ENCODE assay signal across 8 mouse cellular contexts in genomic region chr3:57736419-57737095, GRCm38 (mm10). TPM values are rescaled to one million over a fixed set of nuclear protein-coding genes. Genes with fewer than 3 reads are reported as not detected.
A peak's percentile ranks its signal among the peaks of the same experiment; 100 is the strongest.
DNase-seq lines count a peak whose midpoint lies in the region; ATAC-seq and TF ChIP-seq lines count a peak whose summit lies in the region.

No protein-coding gene starts in this region.

- H3K4me1 ChIP-seq in thymus, adult 2 months (replicated peaks; ENCODE audit: control insufficient read depth, insufficient read depth, low read length) = no peaks in the 10 kb centered on the region; the same call in 1 of the 2 replicates
- H3K4me1 ChIP-seq in hindbrain, postnatal 0 days (ENCODE audit: insufficient read depth, low read length) = peaks cover 12% of the 10 kb centered on the region

- no peaks in the 10 kb centered on the region for H3K27me3 ChIP-seq in thymus, adult 2 months (ENCODE audit: control insufficient read depth, insufficient read depth, low read length)
- H3K27me3 ChIP-seq in hindbrain, postnatal 0 days (ENCODE audit: insufficient read depth, low read length) = no peaks in the 10 kb centered on the region

- H3K4me2 ChIP-seq in hindbrain, postnatal 0 days (ENCODE audit: low read depth, low read length) = peak overlapping the region; percentile 87

- H3K4me3 ChIP-seq in thymus, adult 2 months (ENCODE audit: control insufficient read depth, insufficient read depth, low read length) = peak overlapping the region; percentile 88
- H3K4me3 ChIP-seq in hindbrain, postnatal 0 days (ENCODE audit: low read length) = peak overlapping the region; percentile 63

- WGBS in thymus, adult 2 months = 1% methylated on average over 13 of the region's 13 CpGs
- 1% methylated on average over 13 of the region's 13 CpGs for WGBS in hindbrain, postnatal 0 days

- H3K36me3 ChIP-seq in thymus, adult 2 months (ENCODE audit: control insufficient read depth, insufficient read depth, low read length) = no peaks in the 10 kb centered on the region
- no peaks in the 10 kb centered on the region for H3K36me3 ChIP-seq in hindbrain, postnatal 0 days (ENCODE audit: insufficient read depth, low read length)

- H3K27ac ChIP-seq in thymus, adult 2 months (ENCODE audit: control insufficient read depth, insufficient read depth, low read length) = peak overlapping the region; percentile 33; the same call in 1 of the 2 replicates
- H3K27ac ChIP-seq in hindbrain, postnatal 0 days = peak overlapping the region; percentile 94

- no peaks in the 10 kb centered on the region for H3K9me3 ChIP-seq in hindbrain, postnatal 0 days (ENCODE audit: low read length)

- TF ChIP-seq CTCF in thymus, adult 2 months (IDR thresholded peaks at IDR 0.05; ENCODE audit: borderline replicate concordance, control insufficient read depth, extremely low read depth, insufficient read depth, low read length, poor library complexity) = no peak
- TF ChIP-seq CTCF in hindbrain, postnatal 0 days (IDR thresholded peaks at IDR 0.05; ENCODE audit: low read depth) = no peak

- ATAC-seq in hindbrain, postnatal 0 days = no peak
- ATAC-seq in megakaryocyte-erythroid progenitor cell, adult 5-6 weeks (replicated peaks; ENCODE audit: low FRiP score, low TSS enrichment, poor library complexity, severe bottlenecking) = peak; percentile 59

- peak overlapping the region; percentile 61 for H3K9ac ChIP-seq in hindbrain, postnatal 0 days (replicated peaks; ENCODE audit: low read length)

- TF ChIP-seq POLR2A in thymus, adult 2 months (IDR thresholded peaks at IDR 0.05; ENCODE audit: control insufficient read depth, extremely low read depth, insufficient read depth, low read length, poor library complexity) = no peak

- no peak for DNase-seq in thymus, adult 2 months
- DNase-seq in thymus, postnatal 14 days = no peak
- peak; percentile 36 for DNase-seq in embryo, embryonic 11 days
- no peak for DNase-seq in hindbrain, postnatal 0 days (ENCODE audit: low spot score)
- no peak for DNase-seq in ovary, postnatal 14 days (ENCODE audit: low spot score)
- no peak for DNase-seq in ovary, postnatal 10 days (ENCODE audit: low spot score)
- DNase-seq in spleen, postnatal 36 days (ENCODE audit: low spot score in 2 of 2) = no peak

RNA-seq across cellular contexts. Expression of gene Rnf13, which starts 0.7 kb away (rescaled TPM):
- polyA plus RNA-seq in thymus, adult 2 months (2012; rRNA removed) = 27.9 and 35.1 TPM in 2 replicates
- 49.4 and 53.1 TPM in 2 replicates for total RNA-seq in hindbrain, postnatal 0 days (2014; rRNA removed)
- polyA plus RNA-seq in hindbrain, postnatal 0 days (2015; fragmentation: Nextera tagmentation; extraction: Ambion mirVana) = 113 and 114 TPM in 2 replicates
- 6.4 and 10.6 TPM in 2 replicates for total RNA-seq in megakaryocyte-erythroid progenitor cell, adult 5-6 weeks (2014; fragmentation: Nextera tagmentation)
- 12.2 and 23.0 TPM in 2 replicates for total RNA-seq in megakaryocyte-erythroid progenitor cell, adult 5-6 weeks (2017)

RNA-seq across cellular contexts. Expression of gene Ankub1, which starts 44.0 kb away (rescaled TPM):
- polyA plus RNA-seq in thymus, adult 2 months (2012; rRNA removed) = 0.05 TPM in 1 of 2 replicates, not detected in the other
- 0.61 and 1.2 TPM in 2 replicates for total RNA-seq in hindbrain, postnatal 0 days (2014; rRNA removed)
- polyA plus RNA-seq in hindbrain, postnatal 0 days (2015; fragmentation: Nextera tagmentation; extraction: Ambion mirVana) = 0.34 and 0.44 TPM in 2 replicates
- total RNA-seq in megakaryocyte-erythroid progenitor cell, adult 5-6 weeks (2014; fragmentation: Nextera tagmentation) = not detected in 2 replicates
- not detected in 2 replicates for total RNA-seq in megakaryocyte-erythroid progenitor cell, adult 5-6 weeks (2017)
